In genomic region chr11:51590002-51590401, GRCm38 (mm10) we compare ENCODE assay signal across 27 mouse cellular contexts.
"Had no signal": no experiment of that assay in that cellular context is flagged by ENCODE, and none has a peak within 500 bp of the region (broad histone marks: within the 10 kb centered on the region; RNA-seq: fewer than 3 reads in every experiment).

No protein-coding gene starts in this region.

- ATAC-seq: hindbrain, embryonic 16.5 days; inflammation-experienced regulatory T-cells, adult 6 months; intestine, embryonic 15.5 days; intestine, postnatal 0 days had no signal

- H3K27ac ChIP-seq: gastrocnemius, adult 2 months; heart, adult 2 months; hindbrain, embryonic 10.5 days; hindbrain, embryonic 12.5 days; hindbrain, embryonic 14.5 days; intestine, embryonic 15.5 days; layer of hippocampus, adult 2 months; left cerebral cortex, adult 2 months; limb, embryonic 10.5 days; limb, embryonic 12.5 days; liver, embryonic 13.5 days; liver, embryonic 15.5 days had no signal

- DNase-seq: gastrocnemius, adult 2 months; gastrocnemius, postnatal 10 days; gastrocnemius, postnatal 25 days; heart, adult 2 months; heart, postnatal 10 days; heart, postnatal 4 days; kidney, adult 18-20 months; kidney, adult 8-10 months; kidney, postnatal 10 days; kidney, postnatal 25 days; kidney, postnatal 4 days; liver; liver, embryonic 13.5 days had no signal

- H3K9ac ChIP-seq: hindbrain, embryonic 12.5 days; hindbrain, embryonic 14.5 days; intestine, embryonic 15.5 days; limb, embryonic 12.5 days; liver, embryonic 13.5 days; liver, embryonic 15.5 days had no signal

- H3K4me2 ChIP-seq: heart, embryonic 11.5 days; hindbrain, embryonic 12.5 days; hindbrain, embryonic 14.5 days; intestine, embryonic 15.5 days; limb, embryonic 12.5 days; liver, embryonic 11.5 days; liver, embryonic 13.5 days; liver, embryonic 15.5 days had no signal

- H3K9me3 ChIP-seq: hindbrain, embryonic 10.5 days; hindbrain, embryonic 12.5 days; intestine, embryonic 15.5 days; limb, embryonic 10.5 days; liver, embryonic 13.5 days; liver, embryonic 15.5 days had no signal

- H3K27me3 ChIP-seq: hindbrain, embryonic 12.5 days; intestine, embryonic 15.5 days; limb, embryonic 12.5 days; liver, embryonic 13.5 days; liver, embryonic 15.5 days had no signal

- H3K4me3 ChIP-seq: gastrocnemius, adult 2 months; heart, adult 2 months; hindbrain, embryonic 10.5 days; hindbrain, embryonic 12.5 days; intestine, embryonic 15.5 days; layer of hippocampus, adult 2 months; left cerebral cortex, adult 2 months; limb, embryonic 10.5 days; limb, embryonic 12.5 days; liver, embryonic 13.5 days; liver, embryonic 15.5 days had no signal
